Mouse (Mus musculus) forebrain, embryonic 14.5 days (tissue): Measurements from ENCODE around the gene Wbp1l. TPM values are rescaled to one million over a fixed set of nuclear protein-coding genes. Genes with fewer than 3 reads are reported as not detected.

Source experiments
- ATAC-seq: fragments of 200-750 bp; cut with Nextera tagmentation; 2 replicates; pipeline ENCODE4 v1.8.0; 2017; ENCODE audit warnings: mild to moderate bottlenecking, moderate library complexity
- DNase-seq: peaks from one replicate; pipeline ENCODE4 v3.0.0-alpha.2; 2015; ENCODE audit warnings: low spot score
- H3K27ac ChIP-seq: fragments of 300-500 bp; sonication (generic); 2 replicates; pipeline ENCODE4 v1.5.1; 2014; ENCODE audit warnings: low read depth, mild to moderate bottlenecking, control low read depth, low read length, moderate library complexity
- H3K27me3 ChIP-seq: fragments of 300-500 bp; sonication (generic); replicated peaks from 2 replicates; pipeline ENCODE4 v1.6.1; 2014; ENCODE audit warnings: low read length, control low read depth, mixed read lengths; ENCODE audit not compliant: control insufficient read depth, insufficient read depth
- H3K36me3 ChIP-seq: fragments of 300-500 bp; sonication (generic); 2 replicates; pipeline ENCODE4 v1.6.1; 2014; ENCODE audit warnings: low read length, control low read depth; ENCODE audit not compliant: control insufficient read depth, insufficient read depth
- H3K4me1 ChIP-seq: fragments of 300-500 bp; sonication (generic); 2 replicates; pipeline ENCODE4 v1.6.1; 2014; ENCODE audit warnings: antibody characterized with exemption, low read length, control low read depth; ENCODE audit not compliant: control insufficient read depth, insufficient read depth
- H3K4me2 ChIP-seq: fragments of 300-500 bp; sonication (generic); 2 replicates; pipeline ENCODE4 v1.6.1; 2014; ENCODE audit warnings: mild to moderate bottlenecking, control low read depth, low read length
- H3K4me3 ChIP-seq: fragments of 300-500 bp; sonication (generic); 2 replicates; pipeline ENCODE4 v1.5.1; 2014; ENCODE audit warnings: low read depth, low read length, control low read depth
- H3K9ac ChIP-seq: fragments of 300-500 bp; sonication (generic); 2 replicates; pipeline ENCODE4 v1.6.1; 2014; ENCODE audit warnings: mild to moderate bottlenecking, low read length, control low read depth, moderate library complexity
- H3K9me3 ChIP-seq: fragments of 300-500 bp; sonication (generic); replicated peaks from 2 replicates; pipeline ENCODE4 v1.6.1; 2016; ENCODE audit warnings: low read length, control low read depth, mixed read lengths; ENCODE audit not compliant: control insufficient read depth
- WGBS: fragments of 180-500 bp; shearing (Covaris S2); extraction: QIAGEN DNeasy Blood & Tissue Kit; methylation state at CpG from one replicate; pipeline ENCODE4 v1.1.7; 2014; 5-methylcytosine and 5-hydroxymethylcytosine counted together
- polyA plus RNA-seq: library from polyadenylated mRNA; unstranded; fragments of >200 nt; fragmentation: Nextera tagmentation; extraction: Ambion mirVana; gene quantifications from 2 replicates; pipeline ENCODE4 v1.2.1, GENCODE M21; 2014

Gene Wbp1l
- 23.6 and 25.5 TPM in 2 replicates for polyA plus RNA-seq

DNA sequence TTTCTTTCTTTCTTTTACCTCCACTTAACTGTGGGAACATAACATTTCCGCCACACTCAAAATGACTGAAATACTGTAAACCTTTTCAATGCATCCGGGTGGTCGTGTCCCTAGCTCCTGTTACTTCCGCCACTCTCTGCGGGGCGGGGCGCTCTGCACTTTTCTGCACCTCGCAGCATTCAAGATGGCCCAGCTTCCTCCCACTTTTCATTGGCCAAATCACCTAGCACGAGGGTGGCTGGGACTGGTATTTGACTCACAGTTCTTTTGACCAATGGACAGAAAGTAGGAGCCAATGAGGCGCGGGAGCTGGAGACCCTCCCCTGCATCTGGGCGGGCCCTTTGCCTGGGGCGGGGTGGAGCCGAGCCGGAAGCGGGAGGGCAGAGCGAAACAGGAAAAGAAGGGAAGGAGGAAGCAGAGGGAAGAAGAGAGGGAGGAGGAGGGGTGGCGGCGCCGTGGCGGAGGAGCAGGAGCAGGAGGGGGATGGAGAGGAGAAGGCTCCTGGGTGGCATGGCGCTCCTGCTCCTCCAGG lies at the start of gene Wbp1l:
TSS of gene Wbp1l (plus strand) at position 365 of the 533 bp plus-strand sequence.
- H3K4me1 ChIP-seq: peaks cover 9% of the 10 kb centered on the region
- H3K27ac ChIP-seq: peak within 1 kb of the TSS; percentile 62
- peaks cover 2% of the 10 kb centered on the region; the same call in 1 of the 2 replicates for H3K36me3 ChIP-seq
- under 1% methylated on average over 22 of the region's 22 CpGs for WGBS
- peak within 1 kb of the TSS; percentile 84 for H3K4me3 ChIP-seq
- H3K4me2 ChIP-seq: peak within 1 kb of the TSS; percentile 95
- no peaks in the 10 kb centered on the region for H3K27me3 ChIP-seq
- no peaks in the 10 kb centered on the region for H3K9me3 ChIP-seq
- peak within 1 kb of the TSS; percentile 78 for H3K9ac ChIP-seq
- peak; percentile 99 for ATAC-seq
- DNase-seq: peak; percentile 100

GRCm38 (mm10) chr19:46550385-46550784 lies 48.5 kb upstream of the Wbp1l start:
- H3K4me1 ChIP-seq: peaks cover 6% of the 10 kb centered on the region; the same call in 1 of the 2 replicates
- peaks cover 49% of the 10 kb centered on the region for H3K36me3 ChIP-seq
- H3K4me2 ChIP-seq: no peak overlapping the region
- no peak for ATAC-seq
- H3K4me3 ChIP-seq: no peak overlapping the region
- H3K9ac ChIP-seq: no peak overlapping the region
- H3K27ac ChIP-seq: no peak overlapping the region
- no peak for DNase-seq
- no peaks in the 10 kb centered on the region for H3K27me3 ChIP-seq
- 90% methylated on average over 4 of the region's 4 CpGs for WGBS
- no peaks in the 10 kb centered on the region for H3K9me3 ChIP-seq

DNA sequence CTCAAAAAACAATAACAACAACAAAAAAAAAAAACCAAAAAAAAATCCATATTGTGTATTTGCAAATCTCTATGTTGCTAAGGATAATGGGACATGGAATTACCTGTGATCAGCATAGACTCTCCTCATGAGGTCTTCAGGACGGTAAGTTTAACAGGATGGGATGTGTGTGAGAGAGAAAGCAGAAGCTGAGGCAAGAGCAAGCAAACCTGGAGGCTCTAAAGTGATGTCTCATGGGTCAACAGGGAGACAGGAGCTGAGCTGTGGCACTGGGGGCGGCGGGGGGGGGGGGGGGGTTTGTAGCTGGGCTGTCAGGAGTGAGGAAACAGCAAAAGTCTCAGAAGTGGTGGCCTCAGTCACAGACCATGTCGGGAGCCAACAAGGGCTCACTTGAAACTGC lies 46.4 kb upstream of the Wbp1l start:
- 89% methylated on average over 3 of the region's 4 CpGs for WGBS
- H3K4me2 ChIP-seq: no peak overlapping the region

GRCm38 (mm10) chr19:46553541-46553955 lies 45.3 kb upstream of the Wbp1l start:
- peak overlapping the region; percentile 54; the same call in 1 of the 2 replicates for H3K27ac ChIP-seq
- ATAC-seq: peak; percentile 86

More for the DNA sequence above, 46.4 kb upstream of the Wbp1l start:
- H3K36me3 ChIP-seq: peaks cover 66% of the 10 kb centered on the region
- peaks cover 6% of the 10 kb centered on the region; the same call in 1 of the 2 replicates for H3K4me1 ChIP-seq
- H3K27me3 ChIP-seq: no peaks in the 10 kb centered on the region
- H3K27ac ChIP-seq: no peak overlapping the region
- no peak for ATAC-seq
- H3K9me3 ChIP-seq: no peaks in the 10 kb centered on the region
- H3K9ac ChIP-seq: no peak overlapping the region
- no peak for DNase-seq
- H3K4me3 ChIP-seq: no peak overlapping the region

DNA sequence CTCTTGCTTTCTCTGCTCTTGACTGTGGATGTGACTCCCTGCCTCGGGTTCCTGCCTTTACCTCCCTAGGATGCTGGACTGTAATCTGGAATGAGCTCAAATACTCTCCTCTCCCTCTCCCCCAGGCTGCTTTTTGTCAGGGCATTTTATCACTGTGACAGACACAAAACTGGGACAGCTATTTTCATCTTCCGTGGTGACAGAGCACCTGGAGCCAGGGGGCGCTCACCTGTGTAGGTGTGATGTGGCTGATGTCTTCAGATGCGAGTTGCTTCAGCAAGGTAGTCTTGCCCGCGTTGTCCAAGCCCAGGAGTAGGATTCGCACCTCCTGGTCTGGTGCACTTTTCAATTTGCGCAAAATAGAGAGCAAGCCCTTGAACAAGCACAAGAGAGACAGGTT lies 40.9 kb upstream of the Wbp1l start:
- peaks cover 49% of the 10 kb centered on the region for H3K36me3 ChIP-seq
- no peaks in the 10 kb centered on the region for H3K27me3 ChIP-seq
- H3K4me3 ChIP-seq: no peak overlapping the region
- no peaks in the 10 kb centered on the region for H3K9me3 ChIP-seq
- H3K27ac ChIP-seq: no peak overlapping the region
- no peak overlapping the region for H3K4me2 ChIP-seq
- no peak overlapping the region for H3K9ac ChIP-seq
- H3K4me1 ChIP-seq: peaks cover 3% of the 10 kb centered on the region; the same call in 1 of the 2 replicates
- WGBS: 79% methylated on average over 8 of the region's 8 CpGs
- no peak for DNase-seq
- no peak for ATAC-seq

More at GRCm38 (mm10) chr19:46553541-46553955, 45.3 kb upstream of the Wbp1l start:
- peak; percentile 90 for DNase-seq
- 55% methylated on average over 11 of the region's 11 CpGs for WGBS
- Histone ChIP-seq H3K27me3 (no peaks in the 10 kb centered on the region), H3K9me3 (no peaks in the 10 kb centered on the region), H3K36me3 (peaks cover 72% of the 10 kb centered on the region), H3K4me2 (no peak overlapping the region), H3K4me1 (peaks cover 3% of the 10 kb centered on the region; the same call in 1 of the 2 replicates), H3K9ac (no peak overlapping the region), H3K4me3 (no peak overlapping the region)

- Histone ChIP-seq H3K27ac (no peak overlapping the region), H3K4me1 (no peaks in the 10 kb centered on the region; the same call in 1 of the 2 replicates), H3K36me3 (peaks cover 48% of the 10 kb centered on the region), H3K4me3 (no peak overlapping the region), H3K9me3 (no peaks in the 10 kb centered on the region), H3K4me2 (no peak overlapping the region), H3K27me3 (no peaks in the 10 kb centered on the region), H3K9ac (no peak overlapping the region)
- DNase-seq: no peak
- WGBS: 75% methylated on average over 12 of the region's 12 CpGs
- ATAC-seq: no peak
Observed at GRCm38 (mm10) chr19:46558631-46559030, 40.3 kb upstream of the Wbp1l start.

DNA sequence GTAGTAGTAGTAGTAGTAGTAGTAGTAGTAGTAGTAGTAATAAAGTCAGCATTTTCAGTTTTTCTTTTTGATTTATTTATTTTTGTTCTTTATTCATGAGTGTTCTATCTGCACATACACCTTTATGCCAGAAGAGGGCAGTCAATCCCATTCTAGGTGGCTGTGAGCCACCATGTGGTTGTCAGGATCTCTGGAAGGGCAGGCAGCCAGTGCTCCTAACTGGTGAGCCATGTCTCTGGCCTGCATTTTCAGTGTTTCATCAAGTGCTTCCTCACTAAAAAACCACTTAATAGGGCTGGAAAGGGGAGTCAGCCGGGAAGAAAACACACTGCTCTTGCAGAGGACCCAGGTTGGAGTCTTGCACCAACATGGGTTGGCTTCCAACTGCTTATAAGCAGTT lies 36.8 kb upstream of the Wbp1l start:
- H3K9ac ChIP-seq: no peak overlapping the region
- H3K9me3 ChIP-seq: no peaks in the 10 kb centered on the region
- DNase-seq (peak; percentile 80), ATAC-seq (peak; percentile 55; the same call in 1 of the 2 replicates)
- H3K36me3 ChIP-seq: peaks cover 17% of the 10 kb centered on the region
- H3K4me2 ChIP-seq: no peak overlapping the region
- WGBS: 31% methylated on average over 1 of the region's 1 CpGs
- no peaks in the 10 kb centered on the region for H3K4me1 ChIP-seq
- H3K27ac ChIP-seq: no peak overlapping the region
- H3K4me3 ChIP-seq: no peak overlapping the region
- H3K27me3 ChIP-seq: no peaks in the 10 kb centered on the region

GRCm38 (mm10) chr19:46562581-46563515 lies 36.0 kb upstream of the Wbp1l start:
- DNase-seq: no peak
- WGBS: 87% methylated on average over 14 of the region's 14 CpGs
- Histone ChIP-seq H3K9me3 (no peaks in the 10 kb centered on the region), H3K4me3 (no peak overlapping the region), H3K27me3 (no peaks in the 10 kb centered on the region), H3K27ac (no peak overlapping the region), H3K9ac (no peak overlapping the region), H3K36me3 (peaks cover 11% of the 10 kb centered on the region), H3K4me1 (no peaks in the 10 kb centered on the region), H3K4me2 (no peak overlapping the region)
- ATAC-seq: no peak
